Mouse (Mus musculus) midbrain, postnatal 0 days (tissue): ENCODE data around the gene Ambra1. TPM values are rescaled to one million over a fixed set of nuclear protein-coding genes. Genes with fewer than 3 reads are reported as not detected.

Source experiments
- ATAC-seq: fragments of 200-750 bp; cut with Nextera tagmentation; 2 replicates; pipeline ENCODE4 v1.8.0; 2017; ENCODE audit warnings: moderate number of reproducible peaks, mild to moderate bottlenecking, moderate TSS enrichment, moderate library complexity; ENCODE audit not compliant: low FRiP score
- DNase-seq: peaks from one replicate; pipeline ENCODE4 v3.0.0-alpha.2; 2015; ENCODE audit warnings: low spot score
- H3K27ac ChIP-seq: fragments of 300-500 bp; sonication (generic); 2 replicates; pipeline ENCODE4 v1.5.1; 2014; ENCODE audit warnings: low read depth, mild to moderate bottlenecking, low read length, mixed read lengths
- H3K27me3 ChIP-seq: fragments of 300-500 bp; sonication (generic); 2 replicates; pipeline ENCODE4 v1.6.1; 2014; ENCODE audit warnings: low read length, control low read depth, mixed read lengths; ENCODE audit not compliant: insufficient read depth
- H3K36me3 ChIP-seq: fragments of 300-500 bp; sonication (generic); 2 replicates; pipeline ENCODE4 v1.6.1; 2014; ENCODE audit warnings: low read length, control low read depth, mixed read lengths; ENCODE audit not compliant: insufficient read depth
- H3K4me1 ChIP-seq: fragments of 300-500 bp; sonication (generic); 2 replicates; pipeline ENCODE4 v1.6.1; 2014; ENCODE audit warnings: mild to moderate bottlenecking, control low read depth, antibody characterized with exemption, low read length, mixed read lengths; ENCODE audit not compliant: insufficient read depth
- H3K4me2 ChIP-seq: fragments of 300-500 bp; sonication (generic); 2 replicates; pipeline ENCODE4 v1.6.1; 2014; ENCODE audit warnings: low read depth, mild to moderate bottlenecking, low read length, mixed read lengths; ENCODE audit not compliant: poor library complexity, severe bottlenecking
- H3K4me3 ChIP-seq: fragments of 300-500 bp; sonication (generic); 2 replicates; pipeline ENCODE4 v1.5.1; 2014; ENCODE audit warnings: low read depth, mild to moderate bottlenecking, low read length, moderate library complexity
- H3K9ac ChIP-seq: fragments of 300-500 bp; sonication (generic); replicated peaks from 2 replicates; pipeline ENCODE4 v1.6.1; 2014; ENCODE audit warnings: mild to moderate bottlenecking, low read length, moderate library complexity, mixed read lengths; ENCODE audit not compliant: poor library complexity, severe bottlenecking
- H3K9me3 ChIP-seq: fragments of 300-500 bp; sonication (generic); 2 replicates; pipeline ENCODE4 v1.6.1; 2016; ENCODE audit warnings: low read length, control low read depth
- CTCF ChIP-seq: IDR thresholded peaks from 2 replicates; pipeline ENCODE4 v1.5.1; 2016; ENCODE audit warnings: antibody characterized with exemption, mild to moderate bottlenecking
- WGBS: fragments of 180-500 bp; shearing (Covaris S2); extraction: QIAGEN DNeasy Blood & Tissue Kit; methylation state at CpG from one replicate; pipeline ENCODE4 v1.1.7; 2014; 5-methylcytosine and 5-hydroxymethylcytosine counted together
- polyA plus RNA-seq: library from polyadenylated mRNA; unstranded; fragments of >200 nt; fragmentation: Nextera tagmentation; extraction: Ambion mirVana; gene quantifications from 2 replicates; pipeline ENCODE4 v1.2.1, GENCODE M21; 2015
- total RNA-seq: library from RNA; depleted of rRNA; stranded (reverse); fragments of >200 nt; gene quantifications from 2 replicates; pipeline ENCODE4 v1.2.3, GENCODE M21; 2014

The Ambra1 gene
- total and polyA plus RNA-seq, 2 experiments from 2014 or later, result 19.3 to 59.5 TPM

DNA sequence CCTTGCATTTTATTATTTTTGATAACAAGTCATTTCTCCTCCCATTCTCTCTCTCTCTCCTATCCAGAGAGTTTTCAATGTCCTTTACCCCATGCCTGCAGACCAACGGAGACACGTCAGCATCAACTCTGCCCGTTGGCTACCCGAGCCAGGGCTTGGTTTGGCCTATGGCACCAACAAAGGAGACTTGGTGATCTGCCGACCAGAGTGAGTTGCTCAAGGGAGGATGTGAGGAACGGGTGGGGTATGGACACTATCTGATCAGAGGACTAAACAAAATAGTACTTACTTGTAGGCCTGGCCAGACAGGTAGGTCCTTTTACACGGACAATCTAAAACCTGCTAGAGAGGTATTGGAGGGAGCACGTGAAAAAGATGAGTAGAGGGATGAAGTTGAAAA, 170.5 kb downstream of the Ambra1 start:
- TF ChIP-seq CTCF, result no peak
- DNase-seq, result no peak
- H3K4me2 ChIP-seq, result no peak overlapping the region
- 94% methylated on average over 8 of the region's 8 CpGs for WGBS
- H3K36me3 ChIP-seq, result no peaks in the 10 kb centered on the region
- H3K27me3 ChIP-seq, result no peaks in the 10 kb centered on the region
- H3K9ac ChIP-seq, result no peak overlapping the region
- no peaks in the 10 kb centered on the region for H3K4me1 ChIP-seq
- no peak overlapping the region for H3K27ac ChIP-seq
- no peak for ATAC-seq
- H3K4me3 ChIP-seq, result no peak overlapping the region
- no peaks in the 10 kb centered on the region for H3K9me3 ChIP-seq

DNA sequence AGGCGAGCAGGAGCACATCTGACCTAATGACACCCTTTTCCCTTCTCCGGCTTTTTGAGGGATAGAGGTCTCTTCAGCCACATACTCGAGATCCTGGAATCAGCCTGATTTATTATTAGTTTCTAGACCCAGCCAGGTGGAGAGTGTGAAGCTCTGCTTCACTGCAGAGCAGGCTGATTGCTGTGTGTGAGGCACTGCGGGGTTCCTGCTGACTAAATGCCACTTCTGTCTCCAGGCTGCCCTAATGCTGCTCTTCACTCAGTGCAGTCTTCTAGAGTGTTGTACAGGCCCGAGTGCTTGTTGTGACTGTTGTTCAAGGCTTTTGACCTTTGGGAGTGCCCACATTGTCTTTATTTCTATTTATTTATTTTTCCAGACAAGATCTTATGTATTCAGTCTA, 172.4 kb downstream of the Ambra1 start:
- H3K4me2 ChIP-seq, result no peak overlapping the region
- no peaks in the 10 kb centered on the region for H3K27me3 ChIP-seq
- WGBS, result 62% methylated on average over 5 of the region's 5 CpGs
- no peak for TF ChIP-seq CTCF
- DNase-seq, result no peak
- no peak overlapping the region for H3K27ac ChIP-seq
- ATAC-seq, result no peak
- H3K9me3 ChIP-seq, result no peaks in the 10 kb centered on the region
- no peak overlapping the region for H3K9ac ChIP-seq
- no peak overlapping the region for H3K4me3 ChIP-seq
- peaks cover 4% of the 10 kb centered on the region; the same call in 1 of the 2 replicates for H3K36me3 ChIP-seq
- no peaks in the 10 kb centered on the region for H3K4me1 ChIP-seq

DNA sequence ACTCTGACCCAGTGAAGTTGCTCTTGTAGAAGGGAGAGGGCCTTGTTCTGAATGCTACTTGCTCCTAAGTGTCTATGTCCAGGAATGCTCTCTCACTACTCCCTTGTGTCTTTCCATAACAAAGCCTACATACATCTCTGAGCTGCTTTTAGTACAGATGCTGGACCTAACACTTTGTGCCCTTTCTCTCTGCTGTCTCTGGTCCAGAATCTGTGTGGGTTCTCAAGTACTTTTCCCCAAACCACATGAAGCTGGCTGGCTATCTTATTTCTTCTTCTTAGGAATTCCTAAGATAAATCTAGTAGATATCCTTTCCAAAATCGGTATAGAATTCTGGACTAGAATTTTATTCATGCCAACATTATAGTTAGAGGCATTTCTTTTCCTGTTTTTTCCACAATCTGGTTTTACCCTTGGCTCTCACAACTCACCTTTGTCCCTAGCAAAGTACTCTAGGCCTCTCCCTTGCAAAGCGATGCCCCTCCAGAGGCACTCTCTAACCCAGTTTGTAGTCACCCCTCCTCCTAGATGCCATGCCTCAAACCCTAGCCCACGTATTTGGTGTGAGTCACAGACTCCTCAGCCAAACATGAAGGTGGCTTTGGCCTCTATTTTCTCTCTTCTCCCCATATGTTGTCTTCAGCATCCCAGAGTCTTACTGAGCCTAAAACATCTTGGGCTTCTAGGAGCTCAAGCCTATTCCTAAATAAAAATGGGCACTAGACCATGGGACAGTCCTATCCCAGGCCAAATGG, 173.4 kb downstream of the Ambra1 start:
- Histone ChIP-seq H3K4me1 (no peaks in the 10 kb centered on the region), H3K36me3 (peaks cover 4% of the 10 kb centered on the region; the same call in 1 of the 2 replicates), H3K4me2 (no peak overlapping the region), H3K9me3 (no peaks in the 10 kb centered on the region), H3K27me3 (no peaks in the 10 kb centered on the region), H3K9ac (no peak overlapping the region), H3K27ac (no peak overlapping the region), H3K4me3 (no peak overlapping the region)
- DNase-seq (no peak), ATAC-seq (no peak)
- WGBS, result 92% methylated on average over 3 of the region's 3 CpGs
- no peak for TF ChIP-seq CTCF

DNA sequence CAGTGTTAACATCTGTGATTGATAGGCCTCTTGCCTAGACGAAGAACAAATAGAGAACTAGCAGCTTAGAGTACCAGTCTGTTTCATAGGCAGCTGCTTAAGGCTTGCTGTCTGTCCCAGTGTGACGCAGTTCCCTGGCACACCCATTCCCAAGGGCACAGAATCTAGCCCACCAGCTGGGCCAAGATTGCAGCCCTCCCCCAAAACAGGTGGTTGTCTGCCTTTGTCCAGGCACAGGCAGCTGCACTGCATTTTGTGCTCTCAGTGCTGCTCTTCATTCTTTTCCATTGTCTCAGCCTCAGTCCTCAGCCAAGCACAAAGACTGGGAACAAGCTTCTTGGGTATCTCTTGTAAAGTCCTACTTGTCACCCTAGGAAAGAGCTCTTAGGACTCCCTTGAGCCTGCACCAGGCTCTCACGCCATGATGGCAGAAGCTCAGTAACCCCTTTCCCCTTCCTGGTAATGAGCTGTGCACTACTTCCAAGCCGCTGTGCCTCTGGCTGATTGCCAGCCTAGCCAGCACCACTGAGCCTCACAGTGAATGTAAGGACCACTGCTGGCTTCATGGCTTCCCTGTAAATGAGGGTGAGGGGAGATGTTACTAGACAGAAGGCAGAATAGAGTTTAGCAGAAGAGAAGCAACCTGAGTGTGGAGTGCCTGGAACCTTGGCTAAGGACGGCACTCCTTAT, 174.8 kb downstream of the Ambra1 start:
- H3K4me3 ChIP-seq, result no peak overlapping the region
- no peaks in the 10 kb centered on the region for H3K4me1 ChIP-seq
- H3K9me3 ChIP-seq, result no peaks in the 10 kb centered on the region
- 47% methylated on average over 5 of the region's 5 CpGs for WGBS
- peak; percentile 31; the same call in 1 of the 2 replicates for ATAC-seq
- DNase-seq, result peak; percentile 35
- no peaks in the 10 kb centered on the region for H3K27me3 ChIP-seq
- no peak for TF ChIP-seq CTCF
- H3K36me3 ChIP-seq, result peaks cover 10% of the 10 kb centered on the region; the same call in 1 of the 2 replicates
- H3K4me2 ChIP-seq, result no peak overlapping the region
- no peak overlapping the region for H3K9ac ChIP-seq
- H3K27ac ChIP-seq, result no peak overlapping the region

DNA sequence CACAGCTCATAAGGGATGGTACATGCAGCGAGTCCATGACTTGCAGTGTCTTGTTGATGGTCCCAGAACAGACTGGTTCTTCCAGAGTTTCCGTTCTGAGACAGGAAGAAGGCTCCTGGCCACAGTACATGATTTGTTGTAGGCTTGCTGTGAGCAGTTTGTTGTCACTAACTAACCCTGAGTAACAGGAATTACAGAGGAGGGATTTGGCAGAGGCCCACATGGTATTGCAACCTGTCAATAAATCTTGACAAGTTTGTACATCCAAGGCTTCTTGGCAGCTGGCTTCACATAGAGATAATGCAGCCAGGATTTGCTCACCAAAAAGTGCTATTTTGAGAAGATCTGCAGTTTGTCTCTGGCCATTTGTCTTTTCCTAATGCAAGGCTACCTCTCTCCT, 176.2 kb downstream of the Ambra1 start:
- TF ChIP-seq CTCF, result no peak
- no peaks in the 10 kb centered on the region for H3K4me1 ChIP-seq
- no peak overlapping the region for H3K27ac ChIP-seq
- H3K4me2 ChIP-seq, result no peak overlapping the region
- peaks cover 20% of the 10 kb centered on the region; the same call in 1 of the 2 replicates for H3K36me3 ChIP-seq
- H3K9ac ChIP-seq, result no peak overlapping the region
- H3K4me3 ChIP-seq, result no peak overlapping the region
- no peaks in the 10 kb centered on the region for H3K27me3 ChIP-seq
- DNase-seq (no peak), ATAC-seq (no peak)
- 98% methylated on average over 2 of the region's 2 CpGs for WGBS
- no peaks in the 10 kb centered on the region for H3K9me3 ChIP-seq

DNA sequence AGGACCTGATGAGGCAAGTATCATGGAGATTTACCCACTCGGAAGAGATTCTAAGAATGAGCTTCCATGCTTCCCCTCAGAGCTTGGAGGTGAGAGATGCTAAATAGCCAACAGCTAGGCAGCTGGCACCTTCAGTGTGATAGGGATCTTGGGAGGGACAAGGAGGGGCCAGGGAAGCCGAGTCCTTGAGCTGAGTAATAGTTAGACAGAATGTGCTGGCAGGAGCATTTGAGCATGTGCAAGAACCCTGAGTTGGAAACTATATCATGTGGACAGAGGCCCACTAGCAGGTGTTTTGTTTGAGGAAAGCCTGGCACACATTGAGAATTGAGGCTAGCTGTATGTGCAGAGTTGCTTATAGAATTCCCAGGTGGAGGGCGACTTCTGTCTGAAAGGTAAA, 182.7 kb downstream of the Ambra1 start:
- Histone ChIP-seq H3K9ac (no peak overlapping the region), H3K9me3 (no peaks in the 10 kb centered on the region), H3K4me3 (no peak overlapping the region), H3K27ac (no peak overlapping the region), H3K4me2 (no peak overlapping the region), H3K36me3 (peaks cover 57% of the 10 kb centered on the region), H3K27me3 (no peaks in the 10 kb centered on the region), H3K4me1 (no peaks in the 10 kb centered on the region)
- no peak for ATAC-seq
- no peak for DNase-seq
- TF ChIP-seq CTCF, result no peak
- 82% methylated on average over 3 of the region's 3 CpGs for WGBS
